Mouse (Mus musculus) forebrain, embryonic 15.5 days (tissue): ENCODE measurements at regions not wholly inside any gene's neighbourhood (a gene's known extent, or its start where the extent isn't known, plus 50 kb on each side); places are given as distances from the start of the nearest gene placed in this dataset.

Experiments
- ATAC-seq: fragments of 200-750 bp; cut with Nextera tagmentation; replicated peaks from 2 replicates; pipeline ENCODE4 v1.8.0; 2017; ENCODE audit warnings: mild to moderate bottlenecking, moderate TSS enrichment, moderate library complexity
- H3K27ac ChIP-seq: fragments of 300-500 bp; sonication (generic); replicated peaks from 2 replicates; pipeline ENCODE4 v1.5.1; 2015; ENCODE audit warnings: mild to moderate bottlenecking, inconsistent platforms
- H3K27me3 ChIP-seq: fragments of 300-500 bp; sonication (generic); 2 replicates; pipeline ENCODE4 v1.6.1; 2015; ENCODE audit warnings: inconsistent platforms
- H3K36me3 ChIP-seq: fragments of 300-500 bp; sonication (generic); 2 replicates; pipeline ENCODE4 v1.6.1; 2015; ENCODE audit warnings: mild to moderate bottlenecking, inconsistent platforms
- H3K4me1 ChIP-seq: fragments of 300-500 bp; sonication (generic); 2 replicates; pipeline ENCODE4 v1.6.1; 2015; ENCODE audit warnings: inconsistent platforms
- H3K4me2 ChIP-seq: fragments of 300-500 bp; sonication (generic); replicated peaks from 2 replicates; pipeline ENCODE4 v1.6.1; 2015; ENCODE audit warnings: mild to moderate bottlenecking, inconsistent platforms
- H3K4me3 ChIP-seq: fragments of 300-500 bp; sonication (generic); 2 replicates; pipeline ENCODE4 v1.5.1; 2015; ENCODE audit warnings: mild to moderate bottlenecking, inconsistent platforms
- H3K9ac ChIP-seq: fragments of 300-500 bp; sonication (generic); replicated peaks from 2 replicates; pipeline ENCODE4 v1.6.1; 2015; ENCODE audit warnings: mild to moderate bottlenecking, inconsistent platforms
- H3K9me3 ChIP-seq: fragments of 300-500 bp; sonication (generic); 2 replicates; pipeline ENCODE4 v1.6.1; 2016; ENCODE audit warnings: inconsistent platforms
- WGBS: fragments of 180-500 bp; shearing (Covaris S2); methylation state at CpG from one replicate; pipeline ENCODE4 v1.1.7; 2015; ENCODE audit warnings: mixed read lengths; 5-methylcytosine and 5-hydroxymethylcytosine counted together

GRCm38 (mm10) chr8:86428998-86429651 is 151.4 kb downstream of the Abcc12 start:
- H3K27ac ChIP-seq: 0 out of 2 replicates have a peak overlapping the region, but pooled peaks have one; percentile 3
- no peaks in the 10 kb centered on the region for H3K27me3 ChIP-seq
- no peaks in the 10 kb centered on the region for H3K9me3 ChIP-seq
- no peak overlapping the region for H3K9ac ChIP-seq
- H3K36me3 ChIP-seq: no peaks in the 10 kb centered on the region
- H3K4me1 ChIP-seq: peaks cover 5% of the 10 kb centered on the region
- 93% methylated on average over 2 of the region's 2 CpGs for WGBS
- 0 out of 2 replicates have a peak, but pooled peaks have one; percentile 32 for ATAC-seq
- H3K4me3 ChIP-seq: no peak overlapping the region
- no peak overlapping the region for H3K4me2 ChIP-seq

- no peak overlapping the region for H3K27ac ChIP-seq
- H3K4me2 ChIP-seq: no peak overlapping the region
- no peak overlapping the region for H3K4me3 ChIP-seq
- H3K36me3 ChIP-seq: no peaks in the 10 kb centered on the region
- no peaks in the 10 kb centered on the region for H3K27me3 ChIP-seq
- no peaks in the 10 kb centered on the region for H3K9me3 ChIP-seq
- H3K9ac ChIP-seq: no peak overlapping the region
- H3K4me1 ChIP-seq: peaks cover 5% of the 10 kb centered on the region
- no peak for ATAC-seq
- WGBS: 44% methylated on average over 5 of the region's 5 CpGs
These were observed 152.4 kb downstream of the Abcc12 start for GRCm38 (mm10) chr8:86428131-86428530.

- no peak overlapping the region for H3K27ac ChIP-seq
- H3K9ac ChIP-seq: no peak overlapping the region
- peaks cover 5% of the 10 kb centered on the region for H3K4me1 ChIP-seq
- no peak overlapping the region for H3K4me2 ChIP-seq
- H3K27me3 ChIP-seq: no peaks in the 10 kb centered on the region
- H3K4me3 ChIP-seq: no peak overlapping the region
- no peaks in the 10 kb centered on the region for H3K36me3 ChIP-seq
- 56% methylated on average over 4 of the region's 4 CpGs for WGBS
- H3K9me3 ChIP-seq: no peaks in the 10 kb centered on the region
- ATAC-seq: no peak
These were observed 154.4 kb downstream of the Abcc12 start for GRCm38 (mm10) chr8:86426056-86426455.

GRCm38 (mm10) chr8:86425382-86425781 is 155.1 kb downstream of the Abcc12 start:
- Histone ChIP-seq H3K4me1 (peaks cover 5% of the 10 kb centered on the region), H3K4me2 (no peak overlapping the region), H3K9me3 (no peaks in the 10 kb centered on the region), H3K4me3 (no peak overlapping the region), H3K27me3 (no peaks in the 10 kb centered on the region), H3K27ac (no peak overlapping the region), H3K36me3 (no peaks in the 10 kb centered on the region), H3K9ac (no peak overlapping the region)
- ATAC-seq: no peak
- 91% methylated on average over 3 of the region's 3 CpGs for WGBS

GRCm38 (mm10) chr8:86419059-86419651 is 161.3 kb downstream of the Abcc12 start:
- peak overlapping the region; percentile 38 for H3K27ac ChIP-seq
- H3K4me1 ChIP-seq: peaks cover 11% of the 10 kb centered on the region
- WGBS: 31% methylated on average over 5 of the region's 5 CpGs
- H3K4me2 ChIP-seq: no peak overlapping the region
- ATAC-seq: peak; percentile 88
- no peaks in the 10 kb centered on the region for H3K36me3 ChIP-seq
- no peak overlapping the region for H3K9ac ChIP-seq
- no peaks in the 10 kb centered on the region for H3K27me3 ChIP-seq
- H3K4me3 ChIP-seq: no peak overlapping the region
- no peaks in the 10 kb centered on the region for H3K9me3 ChIP-seq

- H3K36me3 ChIP-seq: no peaks in the 10 kb centered on the region
- H3K9me3 ChIP-seq: no peaks in the 10 kb centered on the region
- no peak overlapping the region for H3K4me3 ChIP-seq
- H3K4me2 ChIP-seq: no peak overlapping the region
- 45% methylated on average over 7 of the region's 7 CpGs for WGBS
- no peak for ATAC-seq
- no peaks in the 10 kb centered on the region for H3K27me3 ChIP-seq
- no peak overlapping the region for H3K9ac ChIP-seq
- H3K4me1 ChIP-seq: peaks cover 11% of the 10 kb centered on the region
- H3K27ac ChIP-seq: peak overlapping the region; percentile 38
These were observed 162.0 kb downstream of the Abcc12 start for GRCm38 (mm10) chr8:86418414-86418981.

- 84% methylated on average over 2 of the region's 2 CpGs for WGBS
- Histone ChIP-seq H3K27ac (no peak overlapping the region), H3K27me3 (no peaks in the 10 kb centered on the region), H3K4me2 (no peak overlapping the region), H3K9ac (no peak overlapping the region), H3K9me3 (no peaks in the 10 kb centered on the region), H3K36me3 (no peaks in the 10 kb centered on the region), H3K4me1 (peaks cover 11% of the 10 kb centered on the region), H3K4me3 (no peak overlapping the region)
- ATAC-seq: no peak
These were observed 165.3 kb downstream of the Abcc12 start for GRCm38 (mm10) chr8:86415208-86415607.

- H3K27ac ChIP-seq: no peak overlapping the region
- H3K9ac ChIP-seq: no peak overlapping the region
- H3K9me3 ChIP-seq: no peaks in the 10 kb centered on the region
- 88% methylated on average over 8 of the region's 8 CpGs for WGBS
- no peaks in the 10 kb centered on the region for H3K4me1 ChIP-seq
- no peak for ATAC-seq
- no peaks in the 10 kb centered on the region for H3K36me3 ChIP-seq
- H3K27me3 ChIP-seq: no peaks in the 10 kb centered on the region
- H3K4me3 ChIP-seq: no peak overlapping the region
- H3K4me2 ChIP-seq: no peak overlapping the region
These were observed 169.3 kb downstream of the Abcc12 start for GRCm38 (mm10) chr8:86411232-86411631.

GRCm38 (mm10) chr8:86406196-86406595 is 174.3 kb downstream of the Abcc12 start:
- no peaks in the 10 kb centered on the region for H3K36me3 ChIP-seq
- H3K4me1 ChIP-seq: peaks cover 12% of the 10 kb centered on the region
- no peaks in the 10 kb centered on the region for H3K9me3 ChIP-seq
- H3K27ac ChIP-seq: no peak overlapping the region
- H3K4me2 ChIP-seq: no peak overlapping the region
- ATAC-seq: no peak
- WGBS: 52% methylated on average over 3 of the region's 3 CpGs
- H3K9ac ChIP-seq: no peak overlapping the region
- no peak overlapping the region for H3K4me3 ChIP-seq
- H3K27me3 ChIP-seq: no peaks in the 10 kb centered on the region

GRCm38 (mm10) chr8:86403434-86403833 is 177.1 kb downstream of the Abcc12 start:
- Histone ChIP-seq H3K4me3 (no peak overlapping the region), H3K9me3 (no peaks in the 10 kb centered on the region), H3K4me1 (peaks cover 12% of the 10 kb centered on the region), H3K27ac (no peak overlapping the region), H3K9ac (no peak overlapping the region), H3K36me3 (no peaks in the 10 kb centered on the region), H3K27me3 (no peaks in the 10 kb centered on the region), H3K4me2 (no peak overlapping the region)
- ATAC-seq: 0 out of 2 replicates have a peak, but pooled peaks have one; percentile 16
- WGBS: 72% methylated on average over 4 of the region's 4 CpGs

- WGBS: 11% methylated on average over 2 of the region's 2 CpGs
- Histone ChIP-seq H3K36me3 (no peaks in the 10 kb centered on the region), H3K9ac (no peak overlapping the region), H3K27ac (no peak overlapping the region), H3K4me3 (no peak overlapping the region), H3K9me3 (no peaks in the 10 kb centered on the region), H3K4me2 (no peak overlapping the region), H3K4me1 (peaks cover 12% of the 10 kb centered on the region), H3K27me3 (no peaks in the 10 kb centered on the region)
- no peak for ATAC-seq
These were observed 178.5 kb downstream of the Abcc12 start for GRCm38 (mm10) chr8:86401946-86402345.

- 87% methylated on average over 3 of the region's 3 CpGs for WGBS
- Histone ChIP-seq H3K4me2 (no peak overlapping the region), H3K4me1 (peaks cover 10% of the 10 kb centered on the region), H3K27me3 (no peaks in the 10 kb centered on the region), H3K36me3 (no peaks in the 10 kb centered on the region), H3K27ac (no peak overlapping the region), H3K9me3 (no peaks in the 10 kb centered on the region), H3K4me3 (no peak overlapping the region), H3K9ac (no peak overlapping the region)
- ATAC-seq: no peak
These were observed 185.4 kb downstream of the Abcc12 start for GRCm38 (mm10) chr8:86395121-86395520.
